Mouse (Mus musculus): ENCODE data around the gene Pcif1. TPM values are rescaled to one million over a fixed set of nuclear protein-coding genes. Genes with fewer than 3 reads are reported as not detected.

The Pcif1 gene
- total RNA-seq, 2 experiments from 2014 or later, result 41.2 to 44.1 TPM

- no peak for DNase-seq
Measured at GRCm38 (mm10) chr2:164923291-164923690, 44.2 kb downstream of the Pcif1 start.

- peak; percentile 87 to 88 for DNase-seq
Measured at GRCm38 (mm10) chr2:164924100-164924857, 45.2 kb downstream of the Pcif1 start.

GRCm38 (mm10) chr2:164930706-164931581 lies 51.8 kb downstream of the Pcif1 start:
- no peak for DNase-seq

- DNase-seq, result no peak
Measured at GRCm38 (mm10) chr2:164933534-164933933, 54.4 kb downstream of the Pcif1 start.

- no peak for DNase-seq
Measured at GRCm38 (mm10) chr2:164935991-164936390, 56.9 kb downstream of the Pcif1 start.

- peak; percentile 59 to 65 for DNase-seq
Measured at GRCm38 (mm10) chr2:164938146-164939091, 59.3 kb downstream of the Pcif1 start.

- no peak for DNase-seq
Measured at GRCm38 (mm10) chr2:164939106-164939505, 60.0 kb downstream of the Pcif1 start.

- no peak for DNase-seq
Measured at GRCm38 (mm10) chr2:164940140-164940830, 61.2 kb downstream of the Pcif1 start, which contains the start of gene Mmp9. Gene Mmp9 (plus strand): TSS chr2:164940780.

GRCm38 (mm10) chr2:164942692-164943290 lies 63.7 kb downstream of the Pcif1 start:
- DNase-seq, result no peak

Other genes starting within 250 kb of the Pcif1 start
- gene Wfdc16, start 240.5 kb upstream of the Pcif1 start, total RNA-seq (2021), result not detected
- gene Wfdc10, start 223.3 kb upstream of the Pcif1 start, total RNA-seq (2021), result not detected
- gene Wfdc9, start 222.7 kb upstream of the Pcif1 start, total RNA-seq (2021), result not detected
- not detected for gene Wfdc11, start 205.2 kb upstream of the Pcif1 start, total RNA-seq (2021)
- not detected for gene Wfdc13, start 194.2 kb upstream of the Pcif1 start, total RNA-seq (2021)
- not detected for gene Spint4, start 180.8 kb upstream of the Pcif1 start, total RNA-seq (2021)
- not detected for gene Spint5, start 164.0 kb upstream of the Pcif1 start, total RNA-seq (2021)
- 1 to 10 TPM; 1.5 to 2.2 TPM for gene Wfdc3, start 133.4 kb upstream of the Pcif1 start, total RNA-seq (2021)
- 10 to 100 TPM; 34.0 to 37.7 TPM for gene Dnttip1, start 133.3 kb upstream of the Pcif1 start, total RNA-seq (2021)
- 1 to 10 TPM; 1.2 to 1.5 TPM for gene Ube2c, start 109.4 kb upstream of the Pcif1 start, total RNA-seq (2021)
- not detected for gene Tnnc2, start 99.3 kb upstream of the Pcif1 start, total RNA-seq (2021)
- 10 to 100 TPM; 36.7 to 44.0 TPM for gene Snx21, start 93.5 kb upstream of the Pcif1 start, total RNA-seq (2021)
- 10 to 100 TPM; 27.8 to 28.2 TPM for gene Acot8, start 74.4 kb upstream of the Pcif1 start, total RNA-seq (2021)
- 1 to 10 TPM; 8.2 to 8.6 TPM for gene Zswim3, start 74.2 kb upstream of the Pcif1 start, total RNA-seq (2021)
- 10 to 100 TPM; 21.6 to 23.0 TPM for gene Zswim1, start 56.6 kb upstream of the Pcif1 start, total RNA-seq (2021)
- not detected for gene Spata25, start 50.8 kb upstream of the Pcif1 start, total RNA-seq (2021)
- 10 to 100 TPM; 92.9 to 93.4 TPM for gene Ctsa, start 46.4 kb upstream of the Pcif1 start, total RNA-seq (2021)
- 1 to 10 TPM; 1.8 to 2.7 TPM for gene Neurl2, start 45.8 kb upstream of the Pcif1 start, total RNA-seq (2021)
- gene Pltp, start 21.6 kb upstream of the Pcif1 start, total RNA-seq (2021), result 10 to 100 TPM; 66.9 to 70.7 TPM
- 10 to 100 TPM; 23.8 to 29.7 TPM for gene Zfp335, start 32.5 kb downstream of the Pcif1 start, total RNA-seq (2021)
- gene Mmp9, start 61.5 kb downstream of the Pcif1 start, total RNA-seq (2021), result 1 to 10 TPM; 2.0 to 2.9 TPM
- gene Slc12a5, start 81.5 kb downstream of the Pcif1 start, total RNA-seq (2021), result 100 to 1,000 TPM; 398 to 404 TPM
- 10 to 100 TPM; 56.8 to 66.3 TPM for gene Ncoa5, start 155.6 kb downstream of the Pcif1 start, total RNA-seq (2021)
- 1 to 10 TPM in 1 of 2 experiments, under 1 TPM in 1; 0.77 to 1.3 TPM for gene Cd40, start 176.3 kb downstream of the Pcif1 start, total RNA-seq (2021)
- not detected for gene 1700025C18Rik, start 211.4 kb downstream of the Pcif1 start, total RNA-seq (2021)